Mouse (Mus musculus) adrenal gland, postnatal 10 days (tissue): ENCODE measurements around the gene Bri3bp. TPM values are rescaled to one million over a fixed set of nuclear protein-coding genes. Genes with fewer than 3 reads are reported as not detected.
"Not testable (repeated sequence)": the region's sequence is repeated elsewhere in the genome, so short reads cannot be mapped to it uniquely, and the experiment has no call there.

Experiments used
- DNase-seq: peaks from one replicate; pipeline ENCODE4 v3.0.0; 2021; ENCODE audit warnings: mixed read lengths
- total RNA-seq, 2 experiments: library from RNA; stranded (reverse); gene quantifications; 2 replicates each; pipeline ENCODE4 v1.2.3; 2021

Bri3bp gene
- total RNA-seq, 2 experiments from 2014 or later = 31.6 to 37.1 TPM

DNA sequence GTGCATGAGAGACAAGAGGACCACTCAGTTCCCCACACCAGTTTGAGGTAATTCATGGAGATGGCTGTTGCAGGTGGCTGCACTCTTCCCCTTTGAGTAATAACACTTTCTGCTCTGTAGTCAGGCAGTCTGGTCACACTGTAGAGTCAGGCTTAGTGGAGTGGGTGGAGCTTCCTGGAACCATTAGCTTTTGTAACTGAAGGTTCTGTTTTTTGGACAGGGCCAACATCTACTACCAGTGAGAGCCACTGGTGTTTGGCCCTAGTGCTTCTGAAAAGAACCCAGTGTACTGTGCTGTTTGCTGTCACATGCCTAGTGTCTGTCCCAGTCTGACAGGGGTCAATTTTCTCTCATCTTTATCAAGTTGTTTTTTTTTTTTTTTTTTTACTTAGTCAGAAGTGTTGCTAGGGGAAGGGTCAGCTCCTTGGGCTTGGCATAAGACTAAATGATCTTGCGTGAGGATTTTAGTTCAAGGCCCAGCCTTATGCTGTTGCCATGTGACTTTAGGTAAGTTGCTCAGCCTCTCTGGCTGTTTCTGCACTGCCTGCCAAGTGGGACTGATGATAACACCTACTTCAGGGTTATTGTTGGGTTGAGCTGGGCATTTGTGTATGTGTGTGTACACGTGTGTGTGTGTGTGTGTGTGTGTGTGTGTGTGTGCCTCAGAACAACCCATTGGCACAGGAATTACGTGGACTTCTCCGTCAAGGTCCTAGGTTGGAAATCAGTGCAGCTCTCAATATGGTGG, 43.8 kb downstream of the Bri3bp start:
- DNase-seq = no peak

DNA sequence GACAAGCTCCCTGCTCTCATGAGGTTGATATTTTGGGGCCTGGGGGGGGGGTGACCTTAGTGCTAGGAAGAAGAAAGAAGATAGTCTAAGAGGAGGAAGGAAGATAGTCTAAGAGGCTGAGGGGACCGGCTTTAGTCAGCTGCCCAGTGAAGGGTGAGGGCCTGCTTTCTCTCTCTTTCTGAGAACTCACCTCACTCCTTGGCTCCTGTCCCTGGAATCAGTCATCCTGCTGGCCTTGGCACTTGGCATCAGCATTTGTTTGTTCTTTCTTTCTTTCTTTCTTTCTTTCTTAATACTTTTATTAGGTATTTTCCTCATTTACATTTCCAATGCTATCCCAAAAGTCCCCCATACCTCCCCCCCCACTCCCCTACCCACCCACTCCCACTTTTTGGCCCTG, 44.7 kb downstream of the Bri3bp start:
- no peak for DNase-seq

DNA sequence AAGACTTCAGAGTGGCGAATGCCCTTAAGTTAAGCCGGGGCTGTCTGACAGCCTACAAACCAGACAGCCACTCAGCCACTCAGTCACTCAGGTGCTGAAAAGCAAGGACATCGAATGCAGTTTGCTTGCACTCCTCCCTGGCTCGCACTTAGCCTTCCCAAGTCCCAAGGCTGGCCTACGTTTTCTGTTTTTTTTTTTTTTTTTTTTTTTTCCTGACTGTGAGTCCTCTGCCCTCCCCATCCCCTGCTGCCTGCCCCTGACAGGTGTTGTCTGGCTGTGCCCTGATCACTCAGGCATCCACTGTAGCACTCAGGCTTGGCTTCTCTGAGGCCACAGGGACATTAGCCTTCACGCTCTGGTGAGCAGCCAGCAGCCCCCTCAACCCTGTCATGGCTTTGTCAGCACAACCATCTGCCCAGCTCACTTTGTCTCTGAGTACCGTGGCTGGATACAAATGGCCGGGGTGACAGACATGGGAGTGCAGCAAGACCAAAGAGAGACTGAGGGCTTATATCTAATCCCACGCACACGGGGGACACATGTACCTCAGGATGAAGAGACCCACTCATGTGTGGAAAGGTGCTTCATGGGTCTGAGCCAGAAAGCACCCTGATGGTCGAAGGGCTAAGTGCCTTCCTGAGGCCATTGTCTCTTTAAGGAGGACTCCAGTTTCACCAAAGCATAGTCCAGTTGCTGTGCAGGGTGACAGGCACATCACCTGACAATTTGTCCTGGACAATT, 46.2 kb downstream of the Bri3bp start:
- no peak for DNase-seq

DNA sequence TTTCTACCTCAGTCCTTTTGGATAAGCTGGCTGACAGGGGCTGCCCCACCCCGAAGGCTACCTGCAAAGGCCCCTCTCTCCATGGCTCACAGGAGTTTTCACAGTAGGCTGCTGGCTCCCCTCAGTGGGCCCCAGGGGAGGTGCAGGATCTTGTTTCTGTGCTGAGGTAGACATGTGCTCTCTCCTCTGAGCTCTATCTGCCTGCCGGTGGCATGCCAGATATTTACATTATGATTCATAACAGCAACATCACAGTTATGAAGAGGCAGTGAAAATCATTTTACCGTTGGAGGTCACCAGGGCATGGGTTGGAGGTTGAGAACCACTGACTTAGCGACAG, 46.7 kb downstream of the Bri3bp start:
- DNase-seq = no peak

DNA sequence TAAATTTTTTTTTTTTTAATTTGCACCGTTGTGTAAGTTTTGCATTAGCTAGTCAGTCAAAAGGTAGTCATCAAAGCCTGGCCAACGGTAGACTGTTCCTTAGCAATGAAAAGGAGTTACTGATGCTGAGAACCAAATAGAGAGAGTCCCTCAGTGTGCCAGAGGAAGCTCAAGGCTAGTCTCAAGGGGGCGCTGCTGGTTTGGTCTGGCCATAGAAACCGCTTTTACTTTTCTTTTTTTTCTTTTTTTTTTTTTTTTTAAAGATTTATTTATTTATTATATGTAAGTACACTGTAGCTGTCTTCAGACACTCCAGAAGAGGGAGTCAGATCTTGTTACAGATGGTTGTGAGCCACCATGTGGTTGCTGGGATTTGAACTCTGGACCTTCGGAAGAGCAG, 47.6 kb downstream of the Bri3bp start:
- DNase-seq = not testable (repeated sequence)

DNA sequence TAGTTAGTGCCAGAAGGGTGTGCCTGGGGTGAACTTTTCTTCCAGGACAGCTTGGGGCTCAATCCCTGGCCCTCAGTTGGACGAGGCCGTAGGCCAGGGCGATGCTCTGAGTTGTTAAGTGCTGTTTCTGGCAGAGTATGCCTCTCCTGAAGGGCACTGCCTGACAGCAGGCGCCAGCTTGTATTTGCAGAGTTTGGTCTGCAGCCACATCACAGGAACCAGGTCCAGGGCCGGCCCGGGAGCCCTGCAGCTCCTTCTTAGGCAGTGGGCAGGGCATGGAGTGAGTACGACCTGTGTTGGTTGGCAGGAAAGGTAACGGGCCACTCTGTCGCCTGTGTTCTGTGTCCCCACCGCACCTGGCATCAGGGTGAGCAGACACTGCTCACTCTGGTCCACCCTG, 49.7 kb downstream of the Bri3bp start:
- no peak for DNase-seq

DNA sequence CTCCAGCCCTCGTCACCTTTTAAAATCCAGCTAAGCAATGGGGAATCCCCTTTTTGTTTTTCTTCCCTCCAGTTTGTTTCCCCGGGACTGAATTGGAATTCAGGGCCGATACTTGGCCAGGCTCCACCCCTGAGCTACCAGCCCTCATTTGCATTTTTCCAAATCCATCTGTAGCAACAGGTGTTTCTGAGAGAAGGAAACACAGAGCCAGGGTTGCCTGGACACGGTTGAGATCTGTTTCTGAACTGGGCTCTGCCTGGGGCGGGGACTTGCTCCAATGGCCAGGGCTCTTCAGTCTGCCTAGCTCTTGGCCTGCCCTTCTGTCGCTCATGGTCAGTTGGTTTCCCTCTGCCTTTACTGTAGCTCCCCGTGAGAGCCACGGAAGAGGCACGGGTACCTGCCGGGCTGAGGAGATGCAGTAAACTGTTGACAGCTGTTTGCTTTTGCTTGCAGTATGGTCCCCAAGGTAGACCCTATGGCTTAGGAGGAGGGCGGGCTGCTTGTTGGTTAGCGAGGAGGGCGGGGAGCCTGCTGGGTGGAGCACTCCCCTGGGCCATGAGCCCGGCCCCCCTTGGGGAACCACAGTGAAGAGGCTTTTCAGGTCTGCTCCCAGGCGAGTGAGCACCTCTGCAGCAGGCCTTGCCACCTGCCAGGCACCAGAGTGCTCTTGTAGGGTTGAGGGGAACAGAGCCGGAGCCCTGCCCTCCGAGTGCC, 51.2 kb downstream of the Bri3bp start:
- no peak for DNase-seq

DNA sequence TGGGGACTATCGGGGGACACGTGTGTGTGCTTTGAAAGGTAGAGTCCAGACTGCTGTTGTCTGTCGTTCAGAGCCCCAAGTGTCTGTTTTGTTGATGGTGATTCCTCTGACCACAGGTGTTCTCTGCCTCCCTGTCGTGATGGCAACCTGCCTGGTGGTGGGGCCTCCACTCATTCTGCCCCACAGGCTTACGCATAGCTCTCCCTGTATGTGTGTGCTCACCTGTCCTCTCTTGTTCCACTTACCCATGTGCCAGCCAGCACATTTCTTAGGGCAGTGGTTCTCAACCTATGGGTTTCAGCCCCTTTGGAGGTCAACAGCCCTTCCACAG, 51.7 kb downstream of the Bri3bp start:
- DNase-seq = no peak

GRCm38 (mm10) chr5:125495655-125496054, 54.3 kb downstream of the Bri3bp start:
- peak; percentile 53 for DNase-seq

- peak; percentile 77 for DNase-seq
These were observed 56.6 kb downstream of the Bri3bp start for GRCm38 (mm10) chr5:125497821-125498600.

DNA sequence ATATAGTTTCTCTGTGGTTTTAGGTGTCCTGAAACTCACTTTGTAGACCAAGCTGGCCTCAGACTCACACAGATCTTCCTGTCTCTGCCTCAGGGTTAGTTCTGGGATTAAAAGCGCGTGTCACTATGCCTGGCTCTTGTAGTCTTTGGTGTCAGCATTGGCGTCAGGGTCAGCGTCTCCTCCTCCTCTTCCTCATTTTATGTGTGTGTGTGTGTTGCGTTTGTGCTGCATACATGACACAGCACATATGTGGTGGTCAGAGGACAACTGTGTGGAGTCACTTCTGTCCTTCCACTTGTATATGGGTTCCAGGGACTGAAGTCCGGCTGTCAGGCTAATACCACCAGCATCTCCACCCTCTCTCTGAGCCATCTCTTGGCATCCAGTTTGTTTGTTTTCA, 60.1 kb downstream of the Bri3bp start:
- DNase-seq = no peak

DNA sequence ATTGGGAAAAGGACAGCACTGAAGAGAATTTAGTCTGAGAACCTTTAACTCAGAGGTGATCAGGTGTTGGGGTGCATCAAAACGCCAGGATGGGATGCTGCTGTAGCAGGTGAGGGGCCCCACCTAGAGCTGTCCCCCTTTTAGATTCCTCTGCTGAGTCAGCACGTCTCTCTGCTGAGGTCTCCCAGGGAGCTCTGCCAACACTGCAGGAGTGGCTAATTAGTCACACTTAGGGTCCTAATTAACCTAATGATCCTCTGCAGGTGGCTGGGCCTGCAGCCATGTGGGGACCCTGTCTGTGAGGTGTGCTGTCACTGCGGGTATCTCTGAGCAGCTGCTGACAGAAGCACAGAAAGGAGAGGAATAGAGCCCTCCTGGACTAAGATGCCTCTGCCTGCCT, 60.8 kb downstream of the Bri3bp start:
- DNase-seq = no peak

- no peak for DNase-seq
These were observed 62.3 kb downstream of the Bri3bp start for GRCm38 (mm10) chr5:125503628-125504027.

- DNase-seq = no peak
These were observed 63.3 kb downstream of the Bri3bp start for GRCm38 (mm10) chr5:125504692-125505091.

- DNase-seq = no peak
These were observed 64.6 kb downstream of the Bri3bp start for GRCm38 (mm10) chr5:125505968-125506367.

DNA sequence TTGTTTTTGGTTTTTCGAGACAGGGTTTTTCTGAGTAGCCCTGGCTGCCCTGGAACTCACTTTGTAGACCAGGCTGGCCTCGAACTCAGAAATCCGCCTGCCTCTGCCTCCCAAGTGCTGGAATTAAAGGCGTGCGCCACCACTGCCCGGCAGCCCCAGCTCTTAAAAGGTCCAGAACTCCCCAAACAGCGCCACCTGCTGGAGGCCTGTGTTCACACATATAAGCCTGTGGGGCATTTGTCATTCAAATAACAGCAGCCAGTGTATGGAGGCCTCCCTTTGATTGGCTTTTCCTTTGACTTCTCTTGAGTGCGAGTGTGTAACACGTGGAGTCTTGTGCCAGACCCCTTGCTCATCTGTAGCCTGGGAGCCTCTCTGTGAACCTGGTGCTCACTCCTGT, 66.2 kb downstream of the Bri3bp start:
- DNase-seq = no peak

- DNase-seq = no peak
These were observed 66.6 kb downstream of the Bri3bp start for GRCm38 (mm10) chr5:125508006-125508405.

GRCm38 (mm10) chr5:125509541-125509940, 68.2 kb downstream of the Bri3bp start:
- DNase-seq = peak; percentile 61
